Mouse (Mus musculus) urinary bladder, adult 18-20 months (tissue): ENCODE measurements around the gene Antxr2.

ENCODE experiments used
- DNase-seq, 2 experiments: peaks; one replicate each; pipeline ENCODE4 v3.0.0; 2022; ENCODE audit warnings: low spot score in 2 of 2, mixed read lengths in 2 of 2

Gene Antxr2

DNA sequence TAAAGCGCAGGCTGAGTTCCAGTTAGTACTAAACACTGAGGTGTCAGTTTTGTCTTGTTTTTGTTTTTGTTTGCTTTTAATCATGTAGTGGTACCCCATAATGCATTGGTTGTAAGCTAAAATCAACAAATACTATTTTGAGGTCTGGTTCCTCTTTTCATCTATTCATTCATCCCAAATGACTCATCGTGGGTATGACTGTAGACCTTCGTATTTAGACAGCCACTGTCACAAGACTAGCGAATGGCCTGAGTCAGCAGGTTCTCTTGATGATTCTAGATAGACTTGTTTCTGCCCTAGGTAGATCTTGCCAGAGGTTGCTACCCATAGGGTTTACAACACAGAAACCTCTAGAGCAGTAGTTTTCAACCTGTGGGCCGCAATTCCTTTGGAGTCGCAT is 116.9 kb downstream of the Antxr2 start:
- DNase-seq, result no peak

DNA sequence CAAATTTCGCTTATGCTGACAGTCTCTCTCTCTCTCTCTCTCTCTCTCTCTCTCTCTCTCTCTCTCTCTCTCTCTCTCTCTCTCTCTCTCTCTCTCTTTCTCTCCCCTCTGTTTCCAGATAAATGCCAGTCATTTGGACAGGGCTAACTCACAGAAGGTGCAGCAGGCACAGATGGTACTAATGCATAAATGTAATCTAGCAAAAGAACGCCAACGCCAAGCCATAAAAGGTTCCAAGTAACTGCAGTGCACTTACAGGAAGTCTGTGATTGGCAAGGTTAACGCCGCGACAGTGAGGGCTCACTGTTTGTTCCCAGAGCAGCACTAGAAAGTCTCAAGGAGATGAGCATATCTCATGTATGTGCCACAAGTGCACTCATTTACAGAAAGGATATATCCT is 123.4 kb downstream of the Antxr2 start:
- no peak for DNase-seq

GRCm38 (mm10) chr5:97906537-97907266 is 124.1 kb downstream of the Antxr2 start:
- DNase-seq, result no peak

- DNase-seq, result no peak
Observed at GRCm38 (mm10) chr5:97905856-97906255, 125.0 kb downstream of the Antxr2 start.

- DNase-seq, result no peak
Observed at GRCm38 (mm10) chr5:97901096-97901495, 129.7 kb downstream of the Antxr2 start.

DNA sequence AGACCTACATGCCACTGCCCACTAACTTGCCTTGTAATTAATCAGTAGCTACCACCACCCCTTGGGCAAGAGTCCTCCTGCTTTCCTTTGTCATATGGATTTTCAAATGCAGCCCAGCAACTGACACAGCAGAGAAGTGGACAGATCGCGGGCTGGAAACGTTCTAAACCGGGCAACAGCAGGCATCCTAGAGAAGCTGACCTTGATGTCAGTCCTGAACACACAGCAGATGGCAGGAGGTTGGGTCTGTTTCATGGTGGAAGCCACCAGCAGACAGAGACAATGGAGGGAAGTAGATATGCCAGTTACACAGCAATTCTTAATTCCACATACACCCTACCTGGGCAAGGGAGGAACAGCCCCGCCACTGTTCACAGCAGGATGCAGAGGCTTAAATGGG is 131.5 kb downstream of the Antxr2 start:
- no peak for DNase-seq

DNA sequence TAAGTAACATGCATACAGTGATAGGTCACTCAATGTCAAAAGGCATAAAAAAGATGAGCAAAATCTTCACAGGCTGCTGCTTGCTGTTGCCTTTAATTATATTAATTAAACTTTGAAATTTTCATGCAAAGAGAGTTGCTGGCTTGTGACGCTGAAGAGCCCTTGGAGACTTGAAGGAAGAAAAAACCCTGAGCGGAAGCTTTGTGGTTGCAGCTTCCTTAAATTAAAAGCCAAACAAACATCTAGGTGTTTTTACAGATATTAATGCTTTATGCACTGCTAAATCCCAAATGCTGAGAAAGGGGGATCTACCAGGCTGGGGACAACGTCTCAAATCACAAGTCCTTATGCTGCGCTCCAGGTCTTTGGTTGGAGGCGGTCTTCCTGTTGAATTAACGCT is 145.4 kb downstream of the Antxr2 start:
- DNase-seq, result no peak

- DNase-seq, result no peak
Observed at GRCm38 (mm10) chr5:97884110-97884509, 146.7 kb downstream of the Antxr2 start.

DNA sequence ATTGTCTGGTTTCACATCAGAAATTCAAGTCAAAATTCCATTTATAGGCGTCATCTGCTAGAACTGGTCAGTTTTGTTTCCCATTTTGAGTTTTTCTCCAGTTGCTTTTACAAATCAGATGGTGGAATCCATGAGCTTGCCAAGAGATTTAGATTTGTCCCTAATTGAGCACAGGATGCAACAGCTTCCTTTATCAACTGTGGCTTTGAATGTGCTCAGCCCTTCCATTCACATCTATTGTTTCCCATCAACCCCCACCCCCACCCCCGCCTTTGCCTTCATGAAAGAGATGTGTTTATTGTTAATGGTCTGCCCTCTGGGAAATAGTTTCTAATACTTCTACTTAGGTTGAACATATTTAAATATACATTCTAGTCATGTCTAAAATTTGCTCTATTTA is 149.4 kb downstream of the Antxr2 start:
- no peak for DNase-seq

DNA sequence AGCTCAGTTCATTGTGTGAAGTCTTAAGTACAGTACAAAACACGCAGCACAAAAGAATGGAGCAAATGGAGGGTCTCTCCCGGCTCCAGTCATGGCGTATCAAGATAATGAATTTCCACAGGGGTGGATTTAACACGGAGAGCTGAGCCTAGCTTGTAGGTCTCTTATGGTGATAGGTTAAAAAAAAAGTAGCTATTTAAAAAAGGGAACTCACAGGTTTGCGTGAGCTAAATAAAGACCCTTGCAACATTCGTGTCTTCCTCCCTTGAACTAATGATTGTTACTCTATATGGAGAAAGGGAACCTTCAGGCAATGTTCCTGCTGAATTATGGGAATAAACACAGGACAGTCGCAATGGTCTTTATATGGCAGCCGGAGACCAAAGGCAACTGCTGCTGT is 150.7 kb downstream of the Antxr2 start:
- DNase-seq, result no peak

- DNase-seq, result no peak
Observed at GRCm38 (mm10) chr5:97878871-97879270, 152.0 kb downstream of the Antxr2 start.

- no peak for DNase-seq
Observed at GRCm38 (mm10) chr5:97878215-97878794, 152.5 kb downstream of the Antxr2 start.

- no peak for DNase-seq
Observed at GRCm38 (mm10) chr5:97876895-97877294, 153.9 kb downstream of the Antxr2 start.

GRCm38 (mm10) chr5:97867921-97868320 is 162.9 kb downstream of the Antxr2 start:
- DNase-seq, result no peak

GRCm38 (mm10) chr5:97866975-97867374 is 163.9 kb downstream of the Antxr2 start:
- DNase-seq, result no peak

GRCm38 (mm10) chr5:97857101-97857500 is 173.7 kb downstream of the Antxr2 start:
- no peak for DNase-seq

- no peak for DNase-seq
Observed at GRCm38 (mm10) chr5:97851981-97852748, 178.7 kb downstream of the Antxr2 start.

DNA sequence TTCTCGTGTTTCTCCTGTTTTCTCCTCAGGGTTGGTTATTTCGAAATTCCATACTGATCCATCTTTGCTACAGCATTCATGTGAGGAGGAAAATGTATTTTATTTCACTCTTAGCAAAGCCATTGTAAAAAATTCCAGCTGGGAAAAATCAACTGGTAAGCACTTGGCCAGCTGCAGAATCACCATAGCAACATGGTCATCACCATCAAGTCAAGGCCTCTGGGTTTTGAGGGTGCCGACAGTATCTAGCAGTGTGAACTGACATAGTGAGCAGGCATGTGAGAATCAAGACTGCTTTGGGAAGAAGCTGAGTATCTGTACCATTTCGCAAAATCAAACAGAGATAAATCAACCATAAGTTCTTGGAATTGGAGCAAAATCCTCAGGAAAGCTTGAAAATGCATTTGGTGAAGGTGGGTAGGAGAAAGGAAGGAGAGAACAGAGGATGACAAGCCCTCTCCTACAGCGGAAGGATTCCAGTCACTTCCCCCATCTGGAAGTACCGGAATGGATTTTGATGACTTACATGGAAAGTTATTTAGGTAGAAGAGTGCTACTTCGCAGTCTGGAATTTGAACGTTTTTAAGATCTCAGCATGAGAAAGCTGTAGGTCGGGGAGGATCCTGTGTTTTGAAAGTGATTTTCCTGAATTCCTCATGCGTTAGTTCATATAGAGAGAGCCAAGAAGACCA is 183.5 kb downstream of the Antxr2 start:
- no peak for DNase-seq

GRCm38 (mm10) chr5:97846503-97846902 is 184.3 kb downstream of the Antxr2 start:
- no peak for DNase-seq

DNA sequence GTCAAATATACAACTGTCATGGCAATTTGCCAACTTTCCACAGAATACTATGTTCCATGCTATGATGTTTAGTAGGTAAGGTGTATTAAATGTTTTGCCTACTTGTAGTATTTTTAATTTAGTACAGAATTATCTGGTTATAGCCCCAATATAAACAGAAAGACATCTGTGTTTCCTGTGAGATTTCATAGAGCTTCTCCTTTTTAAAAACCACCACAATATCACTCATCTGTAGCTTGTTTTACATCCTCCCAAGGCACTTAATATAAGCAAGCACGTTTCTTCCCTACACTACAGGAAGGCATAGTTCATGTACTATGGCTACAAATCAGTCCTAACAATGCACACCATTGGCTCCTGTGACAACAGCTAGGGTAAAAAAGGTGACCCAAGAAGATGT is 188.8 kb downstream of the Antxr2 start:
- no peak for DNase-seq

DNA sequence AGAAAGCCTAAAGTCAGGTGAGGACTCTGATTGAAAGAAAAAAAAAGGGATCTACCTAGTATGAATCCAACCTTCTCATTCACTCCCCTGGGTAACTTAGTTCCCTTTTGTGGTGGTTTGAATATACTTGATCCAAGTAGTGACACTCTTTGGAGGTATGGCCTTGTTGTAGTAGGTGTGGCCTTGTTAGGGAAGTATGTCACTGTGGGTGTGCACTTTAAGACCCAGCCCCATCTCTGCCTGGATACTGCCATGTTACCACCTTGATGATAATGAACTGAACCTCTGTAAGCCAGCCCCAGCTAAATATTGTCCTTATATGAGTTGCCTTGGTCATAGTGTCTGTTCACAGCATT is 190.9 kb downstream of the Antxr2 start:
- no peak for DNase-seq

- DNase-seq, result no peak
Observed at GRCm38 (mm10) chr5:97839271-97839923, 191.4 kb downstream of the Antxr2 start.
